Mouse (Mus musculus): ENCODE data around the gene Msl2.

Gene Msl2

DNA sequence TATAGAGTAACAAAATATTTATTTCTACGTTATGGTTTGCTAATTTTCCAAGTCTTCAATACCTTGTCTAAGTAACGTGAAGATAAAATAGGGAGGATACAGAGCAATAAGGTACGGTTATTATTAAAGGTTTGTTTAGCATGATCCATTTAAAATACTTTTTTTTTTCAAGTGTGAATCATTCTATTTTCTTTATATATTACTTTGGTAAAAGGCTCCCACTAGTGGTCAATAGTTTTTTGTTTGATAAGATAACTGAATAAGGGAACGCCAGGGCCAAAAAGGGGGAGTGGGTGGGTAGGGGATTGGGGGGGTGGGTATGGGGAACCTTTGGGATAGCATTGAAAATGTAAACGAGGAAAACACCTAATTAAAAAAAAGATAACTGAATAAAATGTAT is 79.0 kb downstream of the Msl2 start:
- CTCF ChIA-PET: no interaction called here
